Mouse (Mus musculus) cerebellum, postnatal 36 days (tissue): Measurements from ENCODE around the gene Atp8b2.

ENCODE experiments used
- DNase-seq, 2 experiments: peaks; one replicate each; pipeline ENCODE4 v3.0.0; 2021 to 2022; ENCODE audit warnings: mixed read lengths in 2 of 2

Atp8b2 gene

DNA sequence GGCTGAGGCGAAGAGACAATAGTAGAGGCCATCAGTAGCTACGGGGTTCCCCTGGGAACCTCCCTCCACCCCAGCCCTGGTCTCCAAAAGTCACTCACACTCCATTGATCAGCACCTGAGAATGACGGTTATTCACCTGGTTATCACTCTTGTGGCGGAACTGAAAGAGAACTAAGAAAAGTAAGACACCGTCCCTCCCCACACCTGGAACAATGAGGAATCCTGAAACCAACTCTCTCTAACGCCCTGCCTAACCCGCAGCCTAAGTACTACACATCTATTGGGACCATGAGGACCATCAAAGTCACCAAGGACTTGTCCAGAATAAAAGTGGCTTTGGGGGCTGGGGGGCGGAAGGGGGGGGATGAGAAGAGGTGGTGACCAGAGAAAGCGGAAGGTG is 5.4 kb downstream of the Atp8b2 start:
- no peak for DNase-seq

GRCm38 (mm10) chr3:89956177-89956971 is 6.9 kb downstream of the Atp8b2 start:
- no peak for DNase-seq

- peak; percentile 71 to 72 for DNase-seq
Observed at GRCm38 (mm10) chr3:89953420-89953819, 9.9 kb downstream of the Atp8b2 start.

DNA sequence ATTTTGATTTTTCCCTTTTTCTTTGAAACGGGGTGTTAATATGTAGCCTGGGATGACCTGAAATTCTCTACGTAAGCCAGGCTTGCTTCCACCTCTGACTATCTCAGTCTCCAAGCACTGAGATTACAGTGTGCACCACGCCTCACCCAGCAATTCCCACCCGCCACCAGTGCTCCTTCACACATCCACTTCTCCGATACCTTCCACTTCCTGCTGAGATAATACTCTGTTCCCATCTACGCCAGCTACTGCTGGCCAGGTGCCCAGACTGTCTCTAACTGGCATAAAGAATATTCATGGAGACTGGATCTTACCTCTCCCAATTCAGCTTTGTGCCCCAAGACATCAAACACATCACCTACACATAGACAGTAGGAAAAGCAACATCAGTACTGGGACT is 14.7 kb downstream of the Atp8b2 start:
- peak; percentile 63 to 67 for DNase-seq

DNA sequence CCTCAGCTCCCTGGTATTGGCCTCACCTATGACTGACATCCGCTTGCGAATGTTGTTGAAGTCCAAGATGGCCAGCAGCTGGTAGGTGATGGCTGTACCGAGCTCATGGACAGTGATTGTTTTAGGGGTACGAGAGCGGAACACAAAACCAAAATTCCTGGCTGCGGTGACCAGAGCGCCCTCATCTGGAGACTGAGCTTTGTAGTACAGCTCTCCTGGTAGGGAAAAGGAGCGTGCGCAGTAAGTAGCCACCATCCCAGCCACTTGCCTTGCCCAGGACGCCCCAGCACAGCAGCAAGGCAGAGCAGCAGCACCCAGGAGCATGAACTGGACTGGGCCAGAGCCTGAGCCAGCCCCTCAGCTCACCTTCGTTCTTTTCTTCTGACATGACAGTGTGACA is 15.3 kb downstream of the Atp8b2 start:
- no peak for DNase-seq

- DNase-seq = no peak
Observed at GRCm38 (mm10) chr3:89945026-89945425, 18.3 kb downstream of the Atp8b2 start.

DNA sequence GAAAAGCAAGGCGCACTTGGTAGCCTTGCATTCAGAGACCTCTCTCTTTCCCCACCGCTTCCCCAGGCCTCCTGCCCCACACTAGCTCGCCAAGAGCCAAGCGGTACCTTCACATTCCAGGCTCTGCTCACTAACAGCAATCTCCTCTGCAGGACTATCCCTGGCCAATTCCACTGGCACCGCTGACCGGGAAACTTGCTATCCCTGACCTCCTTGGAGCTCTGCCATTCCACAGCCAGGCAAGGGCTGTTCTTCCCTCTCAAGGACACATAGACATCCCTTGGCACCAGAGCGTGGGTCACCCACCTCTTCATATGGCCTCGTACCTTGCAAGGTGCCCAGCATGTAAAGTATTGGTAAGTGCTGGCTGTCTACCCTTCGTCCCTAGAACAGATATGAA is 20.4 kb downstream of the Atp8b2 start:
- no peak for DNase-seq

DNA sequence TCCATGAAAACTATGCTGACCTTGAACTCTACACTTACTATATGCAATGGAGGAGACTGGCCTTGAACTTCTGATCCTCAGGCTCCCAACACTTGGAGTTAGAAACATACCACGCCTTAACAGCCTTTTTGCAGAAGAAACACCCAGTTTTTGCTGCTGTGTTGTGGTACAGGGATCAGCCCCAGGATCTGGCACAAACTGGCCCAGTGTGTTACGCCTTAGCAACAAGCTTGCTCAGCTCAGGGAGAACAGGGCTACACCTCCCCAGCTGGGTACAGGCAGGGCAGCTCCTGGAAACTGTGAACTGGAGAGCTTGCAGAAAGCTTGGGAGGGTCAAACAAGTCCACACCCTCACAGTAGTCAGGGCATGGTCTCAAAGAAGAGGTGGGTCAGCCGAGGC is 26.8 kb downstream of the Atp8b2 start:
- DNase-seq = no peak

DNA sequence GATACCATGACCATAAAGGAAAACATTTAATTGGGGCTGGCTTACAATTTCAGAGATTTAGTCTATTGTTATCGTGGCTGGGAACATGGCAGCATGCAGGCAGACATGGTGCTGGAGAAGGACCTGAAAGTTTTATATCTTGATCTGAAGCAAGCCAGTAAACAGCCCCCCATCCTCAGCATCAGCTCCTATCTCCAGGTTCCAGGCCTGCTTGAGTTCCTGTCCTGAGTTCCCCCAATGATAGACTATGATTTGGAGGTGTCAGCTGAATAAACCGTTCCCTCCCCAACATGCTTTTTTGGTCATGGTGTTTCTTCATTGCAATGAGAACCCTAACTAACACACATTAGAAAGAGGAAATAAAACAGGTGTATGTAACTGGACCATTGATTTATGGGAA is 30.4 kb downstream of the Atp8b2 start:
- no peak for DNase-seq

DNA sequence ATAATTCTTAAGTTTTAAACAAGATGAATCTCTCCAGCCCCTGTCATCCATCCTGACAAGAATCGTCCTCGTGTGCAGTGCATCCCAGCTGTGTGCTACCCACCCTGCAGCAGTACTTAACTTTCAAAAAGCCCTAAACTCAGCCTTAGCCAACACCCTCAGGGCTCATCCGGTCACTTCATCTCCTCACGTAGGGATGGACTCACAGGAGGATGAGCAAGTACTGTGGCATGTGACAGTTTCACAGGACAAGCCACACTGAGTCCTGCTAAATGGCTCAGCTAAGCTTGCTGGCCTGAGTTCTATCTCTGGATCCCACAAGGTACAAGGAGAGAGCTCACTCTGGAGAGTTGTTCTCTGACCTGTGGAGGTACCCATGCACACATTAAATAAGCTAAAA is 34.4 kb downstream of the Atp8b2 start:
- DNase-seq = no peak

DNA sequence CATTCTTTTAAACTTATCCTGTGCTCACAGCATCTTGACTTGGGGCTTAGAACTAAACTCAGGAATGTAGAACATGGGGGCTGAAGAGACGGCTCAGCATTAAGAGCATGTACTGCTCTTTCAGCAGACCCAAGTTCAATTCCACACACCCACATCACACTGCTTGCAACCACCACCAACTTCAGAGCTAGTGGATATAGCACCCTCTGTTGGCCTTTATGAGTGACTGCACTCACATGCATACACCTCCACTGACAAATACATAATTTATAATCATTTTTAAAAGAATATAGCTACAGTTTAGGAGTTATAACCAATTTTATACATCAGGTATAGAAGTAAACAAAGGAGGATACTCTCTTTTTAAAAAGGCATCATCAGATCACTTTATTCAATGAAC is 36.9 kb downstream of the Atp8b2 start:
- no peak for DNase-seq

DNA sequence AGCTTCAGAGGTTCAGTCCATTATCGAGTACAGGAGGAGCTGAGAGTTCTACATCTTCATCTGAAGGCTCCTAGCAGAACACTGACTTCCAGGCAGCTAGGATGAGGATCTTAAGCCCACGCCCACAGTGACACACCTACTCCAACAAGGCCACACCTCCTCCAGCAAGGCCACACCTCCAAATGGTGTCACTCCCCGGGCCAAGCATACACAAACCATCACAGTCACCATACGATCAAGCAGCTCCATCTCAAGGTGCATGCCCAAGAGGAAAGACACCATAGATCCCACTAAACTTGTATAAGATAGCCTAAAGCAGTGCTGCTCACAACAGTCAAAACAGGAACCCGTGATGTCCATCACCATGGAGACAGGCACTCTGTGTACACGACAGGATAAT is 42.6 kb downstream of the Atp8b2 start:
- no peak for DNase-seq

GRCm38 (mm10) chr3:89917408-89917807 is 45.9 kb downstream of the Atp8b2 start:
- no peak for DNase-seq

DNA sequence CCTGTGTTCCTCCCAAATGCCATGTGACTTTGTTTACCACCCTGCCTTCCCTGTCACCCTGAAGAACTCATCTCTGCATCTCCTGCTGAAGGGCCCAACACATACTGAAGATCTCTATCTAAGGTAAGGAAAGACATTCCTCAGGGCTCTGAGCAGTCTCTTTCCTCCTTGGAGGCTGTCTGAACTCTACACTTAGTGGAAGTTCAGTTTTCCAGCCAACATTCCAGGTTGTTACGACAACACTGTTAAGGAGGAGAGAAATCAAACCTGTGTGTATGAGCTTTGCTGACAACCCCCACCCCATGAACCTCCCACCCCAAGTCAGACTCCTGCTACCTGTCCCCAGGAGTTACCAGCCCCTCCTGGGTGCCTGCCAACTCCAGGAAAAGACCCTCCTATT is 46.7 kb downstream of the Atp8b2 start:
- no peak for DNase-seq

DNA sequence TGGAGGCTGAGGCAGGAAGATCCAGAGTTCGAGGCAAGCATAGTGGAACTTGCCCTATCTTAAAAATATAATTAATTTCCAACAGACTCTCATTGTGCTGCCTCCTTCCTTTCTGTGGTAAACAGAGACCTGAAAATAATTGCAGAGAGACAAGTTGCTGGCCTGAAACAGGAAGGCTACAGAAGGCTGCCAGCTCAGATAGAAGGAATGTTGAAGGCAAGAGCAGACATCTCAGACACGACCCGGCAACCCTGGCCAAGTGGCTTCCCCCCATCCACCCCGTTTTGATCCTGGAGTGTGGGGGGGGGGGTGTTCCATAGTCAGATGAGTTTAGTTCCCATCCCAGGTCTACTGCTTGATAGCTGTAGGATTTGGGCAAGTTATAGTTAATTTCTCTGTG is 48.6 kb downstream of the Atp8b2 start:
- DNase-seq = no peak

GRCm38 (mm10) chr3:89912543-89913391 is 50.5 kb downstream of the Atp8b2 start, which contains the start of gene Il6ra:
Il6ra (minus strand) TSS chr3:89913196.
- DNase-seq = peak; percentile 57 to 64

GRCm38 (mm10) chr3:89912108-89912542 is 51.2 kb downstream of the Atp8b2 start:
- no peak for DNase-seq

DNA sequence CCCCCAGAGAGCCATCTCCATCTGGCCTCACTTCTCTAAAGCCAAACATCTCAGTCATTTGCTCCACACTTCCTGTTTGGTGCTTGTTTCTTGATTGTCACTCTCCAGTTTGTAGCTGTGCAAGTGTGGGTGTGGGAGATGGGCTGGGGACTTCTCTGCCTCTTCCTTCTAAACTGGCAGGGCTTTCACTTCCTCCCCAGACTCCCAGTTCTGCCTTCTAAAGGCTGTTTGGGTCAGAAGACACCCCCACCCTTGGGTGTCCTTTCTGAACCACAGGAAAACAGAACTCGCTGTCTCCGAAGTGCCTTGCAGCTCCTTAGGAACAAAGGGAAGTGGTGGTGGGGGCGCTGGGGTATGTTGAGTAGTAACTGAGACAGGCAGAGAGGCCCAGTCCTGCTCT is 52.1 kb downstream of the Atp8b2 start:
- DNase-seq = no peak

- DNase-seq = no peak
Observed at GRCm38 (mm10) chr3:89909703-89910542, 53.4 kb downstream of the Atp8b2 start.

DNA sequence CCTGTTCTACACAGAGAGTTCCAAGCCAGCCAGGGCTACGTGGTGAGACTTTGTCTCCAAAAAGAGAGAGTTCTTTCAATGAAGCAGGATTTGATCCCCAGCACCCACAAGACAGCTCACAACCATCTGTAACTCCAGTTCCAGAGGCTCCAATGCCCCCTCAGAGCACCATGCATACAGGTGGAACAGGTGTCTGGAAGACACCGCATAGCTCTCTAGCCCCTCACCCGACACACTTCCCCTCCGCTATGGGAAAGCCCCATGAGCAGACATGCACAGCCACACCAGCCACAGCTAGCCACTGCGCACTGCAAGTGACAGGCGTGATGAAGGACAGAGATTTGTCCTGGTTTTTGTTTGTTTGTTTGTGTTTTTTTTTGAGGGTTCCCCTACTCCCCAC is 54.5 kb downstream of the Atp8b2 start:
- no peak for DNase-seq

DNA sequence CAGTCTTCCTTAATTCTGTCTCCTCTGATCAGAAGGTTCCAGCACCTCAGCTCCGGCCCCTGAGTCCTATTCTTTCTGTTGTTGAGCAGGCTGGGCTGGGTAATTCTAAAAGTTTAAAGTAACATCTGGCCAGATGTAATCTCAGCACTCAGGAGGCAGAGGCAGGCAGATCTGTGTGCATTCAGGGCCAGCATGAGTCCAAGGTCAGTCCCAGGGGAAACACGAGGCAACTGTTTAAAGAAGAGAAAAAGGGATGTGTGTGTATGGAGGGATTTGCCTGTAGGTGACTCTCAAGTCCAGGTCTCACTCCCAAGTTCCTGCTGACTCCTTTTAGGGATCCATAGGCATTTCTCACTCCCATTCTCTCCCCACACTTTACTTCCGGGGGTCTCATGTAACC is 55.5 kb downstream of the Atp8b2 start:
- DNase-seq = no peak

DNA sequence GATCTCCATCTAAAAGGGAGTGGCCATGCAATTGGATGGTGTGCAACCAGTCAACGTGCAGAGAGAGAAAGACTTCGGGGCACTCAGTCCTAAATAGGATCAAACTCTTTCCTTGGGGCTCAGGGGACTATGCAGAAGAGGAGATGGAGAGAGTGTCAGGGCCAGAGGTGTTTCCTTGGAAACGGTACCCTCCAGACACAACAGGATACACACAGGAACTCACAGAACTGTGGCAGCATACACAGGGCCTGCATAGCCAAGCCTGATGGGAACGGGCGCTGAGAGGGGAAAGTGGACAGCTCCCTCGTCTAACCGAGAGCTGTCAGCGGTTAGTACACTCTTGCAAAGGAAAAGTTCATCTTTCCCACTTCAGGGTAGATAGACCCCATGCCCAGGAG is 63.8 kb downstream of the Atp8b2 start:
- DNase-seq = no peak

DNA sequence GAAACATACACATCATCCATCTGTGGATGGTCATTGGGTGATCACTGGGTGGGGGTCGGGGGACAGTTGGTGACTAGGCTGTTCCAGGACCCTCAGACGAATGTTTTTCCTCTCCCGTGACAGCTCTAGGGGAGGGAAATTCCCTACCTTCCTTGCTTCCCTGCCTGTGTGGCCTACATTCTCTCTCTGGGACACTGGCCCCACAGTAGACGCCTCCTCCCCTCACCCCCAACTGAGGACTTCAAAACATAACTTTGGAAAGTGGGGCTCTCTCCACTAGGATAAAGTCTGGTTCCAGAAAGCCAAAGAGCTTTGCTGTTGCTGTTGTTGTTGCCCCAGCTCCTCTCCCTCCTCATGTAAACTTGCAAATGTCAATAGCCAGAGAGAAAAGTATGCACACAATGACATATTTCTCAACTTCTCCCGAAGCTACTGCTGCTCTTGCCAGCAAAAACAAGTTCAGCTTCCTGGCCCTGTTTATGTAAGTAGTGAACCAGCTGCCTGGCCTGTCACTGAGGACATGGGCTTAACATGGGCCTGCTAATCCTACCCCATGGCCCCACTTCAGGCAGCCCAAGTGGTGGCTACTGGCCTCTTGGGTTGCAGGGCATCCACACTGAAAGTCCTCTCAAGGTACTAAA is 64.3 kb downstream of the Atp8b2 start:
- no peak for DNase-seq
